Mouse (Mus musculus): Measurements from ENCODE around the gene Mkrn2. TPM values are rescaled to one million over a fixed set of nuclear protein-coding genes. Genes with fewer than 3 reads are reported as not detected.

Gene Mkrn2
- polyA plus RNA-seq, 1 experiment from 2014 or later = 43.9 TPM

GRCm38 (mm10) chr6:115595667-115596066 is 6.0 kb upstream of the Mkrn2 start:
- Histone ChIP-seq H3K27ac (ENCODE audit: low read depth, low read length) (no peak overlapping the region), H3K4me3 (ENCODE audit: low read depth, low read length) (no peak overlapping the region), H3K36me3 (ENCODE audit: control insufficient read depth, insufficient read depth, low read length) (no peaks in the 10 kb centered on the region), H3K4me2 (ENCODE audit: low read depth, low read length) (no peak overlapping the region), H3K27me3 (ENCODE audit: control insufficient read depth, insufficient read depth, low read length) (no peaks in the 10 kb centered on the region), H3K9me3 (ENCODE audit: control insufficient read depth, low read length) (no peaks in the 10 kb centered on the region), H3K4me1 (ENCODE audit: control insufficient read depth, insufficient read depth, low read length) (no peaks in the 10 kb centered on the region), H3K9ac (replicated peaks; ENCODE audit: low read depth, low read length) (no peak overlapping the region)
- ATAC-seq (ENCODE audit: low read depth) = no peak
- 63% methylated on average over 3 of the region's 3 CpGs for WGBS

DNA sequence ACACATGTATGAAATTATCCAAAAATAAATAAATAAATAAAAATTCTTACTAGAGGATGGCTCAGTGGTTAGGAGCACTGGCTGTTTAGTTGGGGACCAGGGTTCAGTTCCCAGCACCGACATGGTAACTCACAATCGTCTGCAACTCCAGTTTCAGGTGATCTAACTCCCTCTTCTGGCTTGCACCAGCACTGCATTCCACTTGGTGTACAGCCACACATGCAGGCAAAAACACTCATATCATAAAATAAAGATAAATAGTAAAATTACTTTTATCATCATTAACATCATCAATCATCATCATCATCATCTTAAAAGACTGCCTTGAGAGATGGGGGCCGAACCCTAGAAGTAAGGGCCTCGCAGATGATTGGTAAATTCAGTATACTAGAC is 384 bp upstream of the Mkrn2 start:
- Histone ChIP-seq H3K36me3 (ENCODE audit: control insufficient read depth, insufficient read depth, low read length) (no peaks in the 10 kb centered on the region), H3K4me1 (ENCODE audit: control insufficient read depth, insufficient read depth, low read length) (peaks cover 8% of the 10 kb centered on the region), H3K9me3 (ENCODE audit: control insufficient read depth, low read length) (no peaks in the 10 kb centered on the region), H3K4me2 (ENCODE audit: low read depth, low read length) (peak overlapping the region; percentile 73; the same call in 1 of the 2 replicates), H3K9ac (replicated peaks; ENCODE audit: low read depth, low read length) (no peak overlapping the region), H3K27ac (ENCODE audit: low read depth, low read length) (no peak overlapping the region), H3K4me3 (ENCODE audit: low read depth, low read length) (peak overlapping the region; percentile 85), H3K27me3 (ENCODE audit: control insufficient read depth, insufficient read depth, low read length) (no peaks in the 10 kb centered on the region)
- 64% methylated on average over 4 of the region's 4 CpGs for WGBS
- ATAC-seq (ENCODE audit: low read depth) = 0 out of 2 replicates have a peak, but pooled peaks have one; percentile 16

DNA sequence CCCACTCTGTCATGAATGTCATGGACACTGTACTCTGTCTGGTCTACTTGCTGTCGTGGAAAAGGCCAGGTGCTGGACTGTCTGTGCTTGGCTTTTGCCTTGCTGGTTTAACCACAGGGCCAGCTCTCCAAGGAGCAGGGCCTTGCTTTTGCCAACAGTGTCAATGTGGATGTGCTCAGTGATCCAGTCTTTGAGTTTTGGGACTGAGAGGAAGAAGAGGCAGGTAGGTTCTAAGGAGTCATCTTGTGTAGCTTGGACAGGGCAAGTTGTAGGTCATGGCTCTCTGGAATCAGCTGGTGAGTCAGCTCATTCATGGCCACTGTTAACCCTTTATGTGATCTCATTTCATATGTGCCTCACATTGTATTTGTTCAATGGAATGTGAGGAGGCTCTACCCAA is 4.8 kb downstream of the Mkrn2 start:
- H3K36me3 ChIP-seq (ENCODE audit: control insufficient read depth, insufficient read depth, low read length) = 0 out of 2 replicates have a peak, but pooled peaks cover 5% of the 10 kb centered on the region
- H3K4me3 ChIP-seq (ENCODE audit: low read depth, low read length) = no peak overlapping the region
- H3K27ac ChIP-seq (ENCODE audit: low read depth, low read length) = no peak overlapping the region
- H3K4me1 ChIP-seq (ENCODE audit: control insufficient read depth, insufficient read depth, low read length) = peaks cover 8% of the 10 kb centered on the region
- no peak for ATAC-seq (ENCODE audit: low read depth)
- WGBS = 95% methylated on average over 1 of the region's 1 CpGs
- no peak overlapping the region for H3K9ac ChIP-seq (replicated peaks; ENCODE audit: low read depth, low read length)
- H3K4me2 ChIP-seq (ENCODE audit: low read depth, low read length) = no peak overlapping the region
- H3K27me3 ChIP-seq (ENCODE audit: control insufficient read depth, insufficient read depth, low read length) = no peaks in the 10 kb centered on the region
- H3K9me3 ChIP-seq (ENCODE audit: control insufficient read depth, low read length) = no peaks in the 10 kb centered on the region

GRCm38 (mm10) chr6:115607429-115607828 is 5.7 kb downstream of the Mkrn2 start:
- Histone ChIP-seq H3K4me2 (ENCODE audit: low read depth, low read length) (no peak overlapping the region), H3K9me3 (ENCODE audit: control insufficient read depth, low read length) (no peaks in the 10 kb centered on the region), H3K27ac (ENCODE audit: low read depth, low read length) (no peak overlapping the region), H3K27me3 (ENCODE audit: control insufficient read depth, insufficient read depth, low read length) (no peaks in the 10 kb centered on the region), H3K36me3 (ENCODE audit: control insufficient read depth, insufficient read depth, low read length) (peaks cover 13% of the 10 kb centered on the region; the same call in 1 of the 2 replicates), H3K9ac (replicated peaks; ENCODE audit: low read depth, low read length) (peak overlapping the region; percentile 16; the same call in 1 of the 2 replicates), H3K4me1 (ENCODE audit: control insufficient read depth, insufficient read depth, low read length) (peaks cover 6% of the 10 kb centered on the region), H3K4me3 (ENCODE audit: low read depth, low read length) (no peak overlapping the region)
- no peak for ATAC-seq (ENCODE audit: low read depth)
- WGBS = 57% methylated on average over 4 of the region's 4 CpGs

- 78% methylated on average over 3 of the region's 3 CpGs for WGBS
- H3K27me3 ChIP-seq (ENCODE audit: control insufficient read depth, insufficient read depth, low read length) = no peaks in the 10 kb centered on the region
- H3K27ac ChIP-seq (ENCODE audit: low read depth, low read length) = no peak overlapping the region
- H3K9me3 ChIP-seq (ENCODE audit: control insufficient read depth, low read length) = no peaks in the 10 kb centered on the region
- H3K4me1 ChIP-seq (ENCODE audit: control insufficient read depth, insufficient read depth, low read length) = no peaks in the 10 kb centered on the region
- H3K4me2 ChIP-seq (ENCODE audit: low read depth, low read length) = no peak overlapping the region
- no peak for ATAC-seq (ENCODE audit: low read depth)
- no peak overlapping the region for H3K9ac ChIP-seq (replicated peaks; ENCODE audit: low read depth, low read length)
- H3K4me3 ChIP-seq (ENCODE audit: low read depth, low read length) = no peak overlapping the region
- H3K36me3 ChIP-seq (ENCODE audit: control insufficient read depth, insufficient read depth, low read length) = peaks cover 29% of the 10 kb centered on the region
Observed at GRCm38 (mm10) chr6:115609121-115609520, 7.4 kb downstream of the Mkrn2 start.

- Histone ChIP-seq H3K4me1 (ENCODE audit: control insufficient read depth, insufficient read depth, low read length) (no peaks in the 10 kb centered on the region), H3K9me3 (ENCODE audit: control insufficient read depth, low read length) (no peaks in the 10 kb centered on the region), H3K4me2 (ENCODE audit: low read depth, low read length) (no peak overlapping the region), H3K9ac (replicated peaks; ENCODE audit: low read depth, low read length) (no peak overlapping the region), H3K4me3 (ENCODE audit: low read depth, low read length) (no peak overlapping the region), H3K27ac (ENCODE audit: low read depth, low read length) (no peak overlapping the region), H3K27me3 (ENCODE audit: control insufficient read depth, insufficient read depth, low read length) (no peaks in the 10 kb centered on the region), H3K36me3 (ENCODE audit: control insufficient read depth, insufficient read depth, low read length) (peaks cover 34% of the 10 kb centered on the region)
- 95% methylated on average over 5 of the region's 5 CpGs for WGBS
- ATAC-seq (ENCODE audit: low read depth) = no peak
Observed at GRCm38 (mm10) chr6:115610301-115610700, 8.6 kb downstream of the Mkrn2 start.

GRCm38 (mm10) chr6:115613793-115614192 is 12.1 kb downstream of the Mkrn2 start:
- no peaks in the 10 kb centered on the region for H3K9me3 ChIP-seq (ENCODE audit: control insufficient read depth, low read length)
- H3K9ac ChIP-seq (replicated peaks; ENCODE audit: low read depth, low read length) = no peak overlapping the region
- H3K36me3 ChIP-seq (ENCODE audit: control insufficient read depth, insufficient read depth, low read length) = peaks cover 68% of the 10 kb centered on the region
- no peaks in the 10 kb centered on the region for H3K27me3 ChIP-seq (ENCODE audit: control insufficient read depth, insufficient read depth, low read length)
- ATAC-seq (ENCODE audit: low read depth) = no peak
- no peaks in the 10 kb centered on the region for H3K4me1 ChIP-seq (ENCODE audit: control insufficient read depth, insufficient read depth, low read length)
- no peak overlapping the region for H3K4me2 ChIP-seq (ENCODE audit: low read depth, low read length)
- H3K27ac ChIP-seq (ENCODE audit: low read depth, low read length) = no peak overlapping the region
- no peak overlapping the region for H3K4me3 ChIP-seq (ENCODE audit: low read depth, low read length)

- 93% methylated on average over 3 of the region's 3 CpGs for WGBS
- ATAC-seq (ENCODE audit: low read depth) = no peak
- H3K36me3 ChIP-seq (ENCODE audit: control insufficient read depth, insufficient read depth, low read length) = peaks cover 84% of the 10 kb centered on the region
Observed at GRCm38 (mm10) chr6:115615983-115616382, 14.3 kb downstream of the Mkrn2 start.

GRCm38 (mm10) chr6:115619818-115620217 is 18.1 kb downstream of the Mkrn2 start:
- H3K9ac ChIP-seq (replicated peaks; ENCODE audit: low read depth, low read length) = no peak overlapping the region
- no peak for ATAC-seq (ENCODE audit: low read depth)
- H3K27ac ChIP-seq (ENCODE audit: low read depth, low read length) = no peak overlapping the region
- no peaks in the 10 kb centered on the region for H3K27me3 ChIP-seq (ENCODE audit: control insufficient read depth, insufficient read depth, low read length)
- H3K9me3 ChIP-seq (ENCODE audit: control insufficient read depth, low read length) = no peaks in the 10 kb centered on the region
- H3K4me3 ChIP-seq (ENCODE audit: low read depth, low read length) = no peak overlapping the region
- no peak overlapping the region for H3K4me2 ChIP-seq (ENCODE audit: low read depth, low read length)
- WGBS = 93% methylated on average over 10 of the region's 10 CpGs
- H3K36me3 ChIP-seq (ENCODE audit: control insufficient read depth, insufficient read depth, low read length) = peaks cover 89% of the 10 kb centered on the region
- H3K4me1 ChIP-seq (ENCODE audit: control insufficient read depth, insufficient read depth, low read length) = no peaks in the 10 kb centered on the region

More at GRCm38 (mm10) chr6:115615983-115616382, 14.3 kb downstream of the Mkrn2 start:
- Histone ChIP-seq H3K27me3 (ENCODE audit: control insufficient read depth, insufficient read depth, low read length) (no peaks in the 10 kb centered on the region), H3K9ac (replicated peaks; ENCODE audit: low read depth, low read length) (no peak overlapping the region), H3K4me2 (ENCODE audit: low read depth, low read length) (no peak overlapping the region), H3K9me3 (ENCODE audit: control insufficient read depth, low read length) (no peaks in the 10 kb centered on the region), H3K4me1 (ENCODE audit: control insufficient read depth, insufficient read depth, low read length) (no peaks in the 10 kb centered on the region), H3K27ac (ENCODE audit: low read depth, low read length) (no peak overlapping the region), H3K4me3 (ENCODE audit: low read depth, low read length) (no peak overlapping the region)

Data from neural tube, embryonic 14.5 days (tissue).